Mouse (Mus musculus) thymus, adult 2 months (tissue): Measurements from ENCODE around the gene Por. TPM values are rescaled to one million over a fixed set of nuclear protein-coding genes. Genes with fewer than 3 reads are reported as not detected.

Experiments used
- DNase-seq: peaks from one replicate; pipeline ENCODE4 v3.0.0; 2021
- H3K27ac ChIP-seq: fragments of 200-500 bp; 2 replicates; pipeline ENCODE4 v1.5.1; 2012; ENCODE audit warnings: low read length, control low read depth; ENCODE audit not compliant: control insufficient read depth, insufficient read depth
- H3K27me3 ChIP-seq: fragments of 200-500 bp; 2 replicates; pipeline ENCODE4 v1.6.1; 2012; ENCODE audit warnings: mild to moderate bottlenecking, low read length, moderate library complexity, mixed read lengths; ENCODE audit not compliant: control insufficient read depth, insufficient read depth
- H3K36me3 ChIP-seq: fragments of 200-500 bp; 2 replicates; pipeline ENCODE4 v1.6.1; 2012; ENCODE audit warnings: mild to moderate bottlenecking, low read length, moderate library complexity; ENCODE audit not compliant: control insufficient read depth, insufficient read depth
- H3K4me1 ChIP-seq: fragments of 200-500 bp; replicated peaks from 2 replicates; pipeline ENCODE4 v1.6.1; 2012; ENCODE audit warnings: low read length; ENCODE audit not compliant: control insufficient read depth, insufficient read depth
- H3K4me3 ChIP-seq: fragments of 200-500 bp; 2 replicates; pipeline ENCODE4 v1.5.1; 2012; ENCODE audit warnings: mild to moderate bottlenecking, low read length, control low read depth, moderate library complexity; ENCODE audit not compliant: control insufficient read depth, insufficient read depth
- CTCF ChIP-seq: fragments of 200-500 bp; IDR thresholded peaks from 2 replicates; pipeline ENCODE4 v1.5.1; 2012; ENCODE audit warnings: mild to moderate bottlenecking, control low read depth, low read length, moderate library complexity, borderline replicate concordance; ENCODE audit not compliant: control insufficient read depth, poor library complexity, insufficient read depth; ENCODE audit errors: extremely low read depth
- POLR2A ChIP-seq: fragments of 200-500 bp; IDR thresholded peaks from 2 replicates; pipeline ENCODE4 v1.6.1; 2012; ENCODE audit warnings: mild to moderate bottlenecking, low read length, control low read depth, moderate library complexity; ENCODE audit not compliant: control insufficient read depth, poor library complexity, insufficient read depth; ENCODE audit errors: extremely low read depth
- WGBS: fragments of 180-500 bp; shearing (Covaris S2); methylation state at CpG from one replicate; pipeline ENCODE4 v1.1.7; 2018; 5-methylcytosine and 5-hydroxymethylcytosine counted together
- polyA plus RNA-seq: library from polyadenylated mRNA; depleted of rRNA; stranded (reverse); fragments of >200 nt; gene quantifications from 2 replicates; pipeline ENCODE4 v1.2.3, GENCODE M21; 2012

Gene Por
- polyA plus RNA-seq, 1 experiment, result 132 TPM

DNA sequence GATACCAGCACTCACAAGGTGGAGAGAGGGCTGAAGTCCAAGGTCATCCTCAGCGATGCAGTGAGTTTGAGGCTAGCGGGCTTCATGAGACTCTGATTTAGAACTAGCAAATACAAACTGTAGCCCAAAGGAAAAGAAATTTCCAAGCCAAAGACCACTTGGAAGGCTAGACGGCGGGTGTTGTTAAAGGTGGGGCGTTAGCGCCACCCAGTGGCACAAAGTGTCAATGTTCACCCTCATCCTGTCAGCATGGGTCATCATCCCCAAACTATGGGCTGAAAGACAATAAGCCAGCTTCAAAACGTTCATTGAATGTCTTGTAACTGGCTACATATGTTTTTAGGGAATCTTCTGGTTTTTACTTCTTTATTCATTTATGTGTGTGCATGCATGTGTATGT, 93.7 kb downstream of the Por start:
- Histone ChIP-seq H3K36me3 (no peaks in the 10 kb centered on the region), H3K27me3 (no peaks in the 10 kb centered on the region), H3K4me1 (no peaks in the 10 kb centered on the region), H3K4me3 (no peak overlapping the region), H3K27ac (no peak overlapping the region)
- TF ChIP-seq POLR2A, result no peak
- TF ChIP-seq CTCF, result peak; percentile 47; the same call in 1 of the 2 replicates
- DNase-seq, result peak; percentile 55
- 4% methylated on average over 7 of the region's 7 CpGs for WGBS

GRCm38 (mm10) chr5:135764971-135765370, 95.1 kb downstream of the Por start:
- TF ChIP-seq POLR2A (no peak), CTCF (no peak)
- Histone ChIP-seq H3K27ac (no peak overlapping the region), H3K4me3 (no peak overlapping the region), H3K36me3 (no peaks in the 10 kb centered on the region), H3K27me3 (no peaks in the 10 kb centered on the region), H3K4me1 (no peaks in the 10 kb centered on the region)
- WGBS, result 84% methylated on average over 3 of the region's 3 CpGs
- no peak for DNase-seq

- DNase-seq, result no peak
- Histone ChIP-seq H3K36me3 (no peaks in the 10 kb centered on the region), H3K27me3 (no peaks in the 10 kb centered on the region), H3K27ac (no peak overlapping the region), H3K4me1 (peaks cover 2% of the 10 kb centered on the region), H3K4me3 (no peak overlapping the region)
- no peak for TF ChIP-seq POLR2A
- TF ChIP-seq CTCF, result no peak
- WGBS, result 12% methylated on average over 3 of the region's 3 CpGs
Observed at GRCm38 (mm10) chr5:135772519-135772918, 102.7 kb downstream of the Por start.

GRCm38 (mm10) chr5:135776546-135776945, 106.7 kb downstream of the Por start:
- Histone ChIP-seq H3K27ac (no peak overlapping the region), H3K27me3 (no peaks in the 10 kb centered on the region), H3K4me3 (no peak overlapping the region), H3K36me3 (no peaks in the 10 kb centered on the region), H3K4me1 (peaks cover 16% of the 10 kb centered on the region)
- 96% methylated on average over 4 of the region's 4 CpGs for WGBS
- no peak for DNase-seq
- TF ChIP-seq CTCF (no peak), POLR2A (no peak)

- Histone ChIP-seq H3K4me1 (peaks cover 16% of the 10 kb centered on the region), H3K36me3 (no peaks in the 10 kb centered on the region; the same call in 1 of the 2 replicates), H3K4me3 (peak within 1 kb of the TSS; percentile 95), H3K27me3 (no peaks in the 10 kb centered on the region), H3K27ac (peak within 1 kb of the TSS; percentile 58)
- no peak for DNase-seq
- WGBS, result under 1% methylated on average over 45 of the region's 45 CpGs
- TF ChIP-seq POLR2A (no peak), CTCF (no peak)
Observed at GRCm38 (mm10) chr5:135777796-135778470, 108.1 kb downstream of the Por start, which contains the start of gene Styxl1. TSS of gene Styxl1 (minus strand) at chr5:135778385.

DNA sequence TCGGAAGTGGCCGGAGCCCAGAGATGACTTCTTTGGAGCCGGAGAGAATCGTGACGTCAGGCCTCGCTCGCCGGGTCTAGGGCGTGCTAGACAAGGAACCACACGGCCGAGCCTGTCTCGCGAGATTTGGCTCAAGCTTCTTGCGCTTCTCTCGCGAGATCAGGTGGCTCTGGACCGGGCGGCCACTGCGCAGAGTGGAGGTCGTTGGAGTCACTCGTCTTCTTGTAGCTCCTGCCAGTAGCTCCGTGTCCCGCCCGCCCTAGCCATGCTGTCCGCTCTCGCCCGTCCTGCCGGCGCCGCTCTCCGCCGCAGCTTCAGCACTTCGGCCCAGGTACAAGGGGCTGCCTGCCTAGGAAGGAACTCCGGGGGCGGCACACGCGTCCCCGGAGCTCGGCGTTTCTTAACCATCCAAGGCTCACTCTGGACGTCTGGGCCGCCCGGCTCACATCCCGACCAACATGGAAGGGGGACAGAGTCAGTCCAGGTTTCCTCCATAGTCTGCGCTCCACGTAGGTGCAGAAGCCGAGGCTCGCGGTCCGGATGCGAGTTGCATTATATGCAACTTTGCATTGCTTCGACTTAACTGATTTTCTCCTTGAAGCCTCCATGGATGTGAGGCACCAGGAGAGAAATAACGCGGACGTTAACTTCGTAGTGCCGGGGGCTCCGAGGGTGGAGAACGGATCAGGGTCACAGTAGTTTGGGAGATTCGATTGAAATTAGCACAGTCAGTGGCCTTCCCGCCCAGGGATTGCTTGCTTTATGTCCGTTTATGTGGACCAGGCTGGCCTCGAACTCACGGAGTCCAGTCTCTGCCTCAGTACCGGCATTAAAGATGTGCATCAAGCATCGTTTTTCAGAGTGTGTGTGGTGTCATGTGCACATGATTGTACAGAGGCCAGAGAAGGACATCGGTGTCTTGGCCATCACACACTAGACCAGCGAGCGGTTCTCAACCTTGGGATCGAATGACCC, 108.9 kb downstream of the Por start, which contains the start of gene Mdh2:
Gene Mdh2 (plus strand): TSS at position 10 of the 975 bp plus-strand sequence.
- Histone ChIP-seq H3K27me3 (no peaks in the 10 kb centered on the region), H3K36me3 (peaks cover 6% of the 10 kb centered on the region), H3K27ac (peak within 1 kb of the TSS; percentile 58), H3K4me1 (peaks cover 16% of the 10 kb centered on the region), H3K4me3 (peak within 1 kb of the TSS; percentile 95)
- TF ChIP-seq CTCF, result no peak; the same call in 1 of the 2 replicates
- peak; percentile 86; the same call in 1 of the 2 replicates for TF ChIP-seq POLR2A
- peak; percentile 99 for DNase-seq
- 2% methylated on average over 70 of the region's 70 CpGs for WGBS
